Mouse (Mus musculus) lung, postnatal 14 days (tissue): ENCODE measurements around the gene Glis1.

Experiments used
- DNase-seq: peaks from one replicate; pipeline ENCODE4 v3.0.0; 2021

The Glis1 gene

GRCm38 (mm10) chr4:107453141-107453984, 19.0 kb downstream of the Glis1 start:
- DNase-seq = peak; percentile 91

DNA sequence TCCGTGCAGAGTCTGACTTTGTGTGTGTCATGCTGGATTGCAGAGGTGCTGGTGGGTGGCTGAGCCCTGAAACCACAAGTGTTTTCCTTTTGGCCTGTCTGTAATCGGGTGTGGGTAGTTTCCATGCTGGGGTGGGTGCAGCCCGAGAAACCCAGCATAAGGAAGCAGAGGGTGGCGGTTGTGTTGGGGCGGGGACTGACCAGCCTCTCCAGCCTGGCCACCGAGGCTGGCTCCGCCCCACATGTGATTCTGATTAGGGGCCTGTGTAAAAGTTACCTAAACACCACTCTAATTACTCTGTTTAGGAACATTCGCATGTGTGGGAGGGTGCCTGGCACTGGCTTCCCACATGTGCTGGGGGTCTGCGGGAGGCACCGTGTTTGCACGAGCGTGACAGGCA, 23.2 kb downstream of the Glis1 start:
- DNase-seq = no peak

DNA sequence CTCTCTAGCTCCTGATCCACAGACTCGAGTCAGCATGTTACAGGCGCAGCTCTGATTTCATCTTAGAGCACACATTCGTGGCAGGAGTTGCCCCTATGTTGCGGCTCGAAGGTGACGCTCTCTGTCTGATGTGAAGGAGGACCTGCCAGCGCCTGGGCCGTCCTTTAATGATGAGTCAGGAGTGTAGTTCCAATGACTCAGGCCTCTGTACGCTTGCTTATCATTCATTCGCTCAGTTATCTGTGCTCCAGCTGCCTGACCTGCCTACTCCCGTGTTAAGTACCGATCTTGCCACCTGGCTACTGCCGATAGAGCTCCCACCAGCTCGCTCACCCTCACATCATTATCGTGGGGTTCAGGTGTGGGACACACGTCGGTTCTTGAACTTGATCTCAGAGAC, 24.5 kb downstream of the Glis1 start:
- no peak for DNase-seq

- DNase-seq = no peak
Observed at GRCm38 (mm10) chr4:107459461-107459860, 25.1 kb downstream of the Glis1 start.

- no peak for DNase-seq
Observed at GRCm38 (mm10) chr4:107460468-107460867, 26.1 kb downstream of the Glis1 start.

DNA sequence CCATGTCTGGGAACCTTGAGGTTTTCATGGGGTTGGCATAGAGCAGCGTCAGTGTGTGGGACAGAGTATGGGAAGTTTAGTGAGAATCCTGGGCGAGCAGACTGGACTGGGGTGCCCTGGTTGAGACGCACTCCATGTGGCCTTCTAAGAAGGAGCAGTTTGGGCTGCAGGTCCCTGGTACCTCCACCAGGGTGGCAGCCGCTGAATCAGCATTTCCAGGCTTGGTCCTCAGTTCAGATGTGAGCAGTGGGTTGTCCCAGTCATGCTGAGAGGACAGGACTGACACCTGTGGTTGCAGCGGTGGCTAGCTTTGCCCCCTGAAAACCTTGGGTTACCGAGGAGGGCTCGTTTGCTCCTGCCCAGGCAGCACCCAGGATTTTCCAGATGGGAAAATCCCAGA, 33.4 kb downstream of the Glis1 start:
- no peak for DNase-seq

DNA sequence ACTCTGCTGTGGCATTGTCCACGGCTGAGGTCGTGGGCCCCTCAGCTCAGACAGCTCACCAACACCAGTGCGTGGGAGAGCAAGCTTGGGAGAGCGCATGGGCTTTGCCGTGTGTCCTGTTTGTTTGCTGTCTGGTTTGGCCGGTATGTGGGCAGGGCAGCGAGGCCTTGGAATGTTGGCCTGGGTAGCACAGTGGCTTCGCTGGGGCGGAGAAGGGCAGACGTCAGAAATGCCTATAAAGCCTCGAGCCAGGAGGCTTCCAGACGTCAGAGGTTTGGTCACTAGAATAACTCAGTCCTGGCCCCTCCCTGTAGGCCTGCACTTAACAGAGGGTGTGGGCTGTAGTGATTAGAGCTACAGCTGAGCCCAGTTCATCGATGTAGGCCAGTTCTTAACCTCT, 33.9 kb downstream of the Glis1 start:
- DNase-seq = peak; percentile 26

GRCm38 (mm10) chr4:107468768-107469167, 34.4 kb downstream of the Glis1 start:
- no peak for DNase-seq

GRCm38 (mm10) chr4:107476266-107476665, 41.9 kb downstream of the Glis1 start:
- DNase-seq = no peak

GRCm38 (mm10) chr4:107479015-107479414, 44.6 kb downstream of the Glis1 start:
- DNase-seq = no peak

GRCm38 (mm10) chr4:107482541-107482940, 48.1 kb downstream of the Glis1 start:
- DNase-seq = no peak

GRCm38 (mm10) chr4:107483556-107484220, 49.3 kb downstream of the Glis1 start:
- DNase-seq = no peak

GRCm38 (mm10) chr4:107484221-107484575, 49.8 kb downstream of the Glis1 start:
- no peak for DNase-seq

GRCm38 (mm10) chr4:107485903-107486302, 51.5 kb downstream of the Glis1 start:
- DNase-seq = no peak

GRCm38 (mm10) chr4:107489121-107489840, 54.9 kb downstream of the Glis1 start:
- no peak for DNase-seq

DNA sequence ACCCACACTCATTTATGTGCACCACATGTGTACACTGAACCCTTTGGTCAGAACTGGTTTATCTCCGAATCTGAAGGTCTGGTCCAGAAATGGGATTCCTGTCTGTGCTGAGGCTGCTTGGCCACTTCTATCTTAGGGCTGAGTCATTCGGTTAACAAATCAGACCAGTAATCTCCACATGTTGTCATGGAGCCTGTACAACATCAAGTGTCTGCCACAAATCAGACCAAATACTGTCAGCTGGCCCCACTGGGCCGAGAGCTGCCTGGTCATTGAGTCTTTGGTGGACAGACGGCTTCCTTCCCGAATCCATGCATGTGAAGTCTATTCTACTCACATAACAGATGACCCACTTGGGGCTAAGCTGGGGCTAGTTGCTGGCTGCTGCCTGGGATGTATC, 58.6 kb downstream of the Glis1 start:
- DNase-seq = no peak

GRCm38 (mm10) chr4:107495751-107496430, 61.5 kb downstream of the Glis1 start:
- DNase-seq = no peak

GRCm38 (mm10) chr4:107497430-107497935, 63.1 kb downstream of the Glis1 start:
- no peak for DNase-seq

- no peak for DNase-seq
Observed at GRCm38 (mm10) chr4:107502601-107503051, 68.2 kb downstream of the Glis1 start.

DNA sequence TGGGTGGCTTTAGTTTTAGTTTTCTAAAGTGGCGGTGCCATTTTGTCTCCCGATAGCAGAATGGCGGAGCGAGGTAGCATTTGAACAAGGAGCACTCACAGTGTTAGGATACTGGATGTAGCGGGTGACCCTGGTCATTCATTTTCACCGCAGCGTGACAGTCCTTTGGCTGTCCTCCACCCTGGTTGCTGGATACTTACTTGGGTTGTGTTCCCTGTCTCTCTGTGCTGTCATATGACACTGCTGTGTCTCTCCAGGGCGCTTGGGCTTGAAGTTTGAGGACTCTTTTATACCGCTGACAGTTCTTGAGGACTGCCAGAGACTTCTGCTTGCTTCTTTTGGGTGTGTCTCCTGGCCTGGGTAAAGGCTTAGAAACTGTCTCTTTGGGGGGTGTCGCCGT, 80.6 kb downstream of the Glis1 start:
- DNase-seq = no peak

- DNase-seq = no peak
Observed at GRCm38 (mm10) chr4:107515626-107516025, 81.2 kb downstream of the Glis1 start.

DNA sequence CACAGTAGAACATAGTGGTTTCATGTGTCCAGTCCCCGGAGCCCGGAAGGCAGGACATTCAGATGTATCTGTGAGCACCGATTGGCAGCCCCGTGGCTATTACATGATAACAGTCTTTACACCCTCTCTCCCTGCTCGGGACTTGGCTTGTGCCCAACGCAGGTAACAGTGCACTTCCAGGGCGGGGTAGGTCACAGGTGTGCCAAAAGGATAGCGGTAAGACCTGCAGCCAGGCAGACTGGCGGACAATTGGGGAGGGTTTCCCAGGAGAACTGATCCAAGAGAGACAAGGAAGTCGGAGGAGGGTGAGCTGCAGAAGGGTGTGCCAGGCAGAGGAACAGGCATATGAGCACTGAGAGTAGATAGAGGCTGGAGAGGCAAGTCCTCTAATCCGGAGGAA, 84.4 kb downstream of the Glis1 start:
- no peak for DNase-seq

- no peak for DNase-seq
Observed at GRCm38 (mm10) chr4:107520071-107520470, 85.7 kb downstream of the Glis1 start.
